Mouse (Mus musculus) Patski (cell line): ENCODE results near the gene Telo2. TPM values are rescaled to one million over a fixed set of nuclear protein-coding genes. Genes with fewer than 3 reads are reported as not detected.
A peak's percentile ranks its signal among the peaks of the same experiment; 100 is the strongest.
"Not testable (repeated sequence)": the region's sequence is repeated elsewhere in the genome, so short reads cannot be mapped to it uniquely, and the experiment has no call there.

Source experiments
- ATAC-seq: fragments of 100-300 bp; one replicate; pipeline ENCODE4 v1.8.0; 2021
- CTCF ChIA-PET: fragments of 350-600 bp; sonication (Branson Sonifier 250); formaldehyde crosslinking; loops from one replicate; lab custom pipeline; 2022; ENCODE audit warnings: inconsistent platforms; lab: Charles Lee
- POLR2A ChIA-PET: fragments of 350-600 bp; sonication (Branson Sonifier 250); formaldehyde crosslinking; loops from one replicate; lab custom pipeline; 2022; ENCODE audit warnings: antibody characterized with exemption, inconsistent platforms; lab: Charles Lee
- DNase-seq: peaks from one replicate; pipeline ENCODE4 v3.0.0-alpha.2; 2011; ENCODE audit warnings: low read depth, low spot score
- H3K27me3 ChIP-seq: fragments of 371-371 bp; one replicate; pipeline ENCODE4 v1.5.1; 2021
- CTCF ChIP-seq: fragments of 100-300 bp; IDR thresholded peaks from one replicate; pipeline ENCODE4 v1.5.1; 2021
- in situ Hi-C: fragments of 300-500 bp; cut with MboI; formaldehyde crosslinking; loops from 3 replicates; pipeline ENCODE4 v1.11.1; 2018; ENCODE audit warnings: low pct_unique_long_range_greater_than_20kb, mixed read lengths
- polyA plus RNA-seq: library from polyadenylated mRNA; unstranded; gene quantifications from one replicate; pipeline ENCODE4 v1.2.3, GENCODE M21; 2021

The Telo2 gene
- polyA plus RNA-seq, 1 experiment from 2014 or later, result 26.7 TPM

DNA sequence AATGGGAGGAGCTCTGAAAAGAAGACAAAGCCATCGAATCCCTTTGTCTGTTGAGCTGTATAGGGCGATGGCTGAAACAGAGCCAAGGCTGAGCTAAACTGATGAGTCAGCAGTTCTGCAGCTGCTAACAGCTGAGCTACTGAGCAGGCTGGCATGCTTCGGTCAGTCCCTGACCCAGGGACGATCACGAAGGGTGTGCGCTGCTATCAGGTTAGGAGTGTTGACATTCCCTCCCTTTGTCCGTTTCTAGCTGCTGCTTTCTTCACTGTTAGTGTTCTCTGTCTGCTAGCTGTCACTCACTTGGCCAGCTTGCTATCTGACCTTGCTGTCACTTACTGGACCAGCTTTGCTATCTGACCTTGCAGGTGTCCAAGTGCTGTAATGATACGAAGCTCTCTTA lies 11.3 kb upstream of the Telo2 start:
- CTCF ChIA-PET, result interaction anchor here (1.4 to 2.1 kb wide), 2 partner anchors 9 to 10 kb away, joined by 3 to 7 read pairs; no protein-coding TSS in a partner anchor
- ATAC-seq (no peak), DNase-seq (no peak)
- TF ChIP-seq CTCF, result no peak
- no peaks in the 10 kb centered on the region for H3K27me3 ChIP-seq
- in situ Hi-C loops, result no loop called here
- POLR2A ChIA-PET, result interaction anchor here (1.2 to 1.5 kb wide), 2 partner anchors 11 to 57 kb away, joined by 4 read pairs; partner anchors contain the start of genes BC003965 and Telo2

DNA sequence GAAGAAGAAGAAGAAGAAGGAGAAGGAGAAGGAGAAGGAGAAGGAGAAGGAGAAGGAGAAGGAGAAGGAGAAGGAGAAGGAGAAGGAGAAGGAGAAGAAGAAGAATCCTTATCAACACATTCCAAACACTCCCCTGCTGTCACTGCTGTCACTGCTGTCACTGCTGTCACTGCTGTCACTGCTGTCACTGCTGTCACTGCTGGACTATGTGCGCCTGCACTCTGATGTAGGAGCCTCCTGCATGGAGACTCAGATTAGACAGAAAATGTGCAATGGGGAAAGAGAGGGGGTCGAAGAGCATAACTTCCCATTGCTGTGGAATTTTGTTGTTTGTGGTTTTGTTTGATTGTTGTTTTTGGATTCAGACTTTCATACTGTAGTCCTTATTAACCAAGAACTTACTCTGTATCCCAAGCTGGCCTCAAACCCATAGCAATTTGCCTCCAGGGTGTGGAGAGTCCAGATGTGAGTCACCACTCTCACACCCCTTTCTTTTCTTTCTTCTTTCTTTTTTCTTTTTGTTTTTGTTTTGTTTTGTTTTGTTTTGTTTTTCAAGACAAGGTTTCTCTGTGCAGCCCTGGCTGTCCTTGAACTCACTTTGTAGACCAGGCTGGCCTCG lies 9.8 kb upstream of the Telo2 start:
- POLR2A ChIA-PET, DNase-seq, CTCF ChIA-PET, in situ Hi-C loops, ATAC-seq, H3K27me3 ChIP-seq: not testable (repeated sequence)

DNA sequence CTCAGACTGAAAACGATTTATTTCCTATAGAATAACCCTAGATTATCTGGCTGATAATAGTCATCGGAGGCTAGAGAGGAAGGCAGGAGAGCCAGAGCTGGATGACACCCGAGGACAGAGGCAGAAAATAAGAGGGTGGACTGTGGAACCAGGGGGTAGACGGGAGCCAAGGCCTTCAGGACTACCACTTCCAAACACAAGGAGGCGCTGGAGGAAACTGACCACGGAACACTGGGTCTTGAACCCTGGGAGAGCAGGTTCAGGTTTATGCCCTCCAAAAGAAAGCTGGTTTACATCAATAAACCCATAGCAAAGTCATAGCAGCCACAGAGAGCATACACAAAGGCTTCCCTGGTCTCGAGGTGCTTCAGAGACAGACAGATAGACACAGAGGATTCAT lies 8.2 kb upstream of the Telo2 start:
- ATAC-seq, result no peak
- peak; percentile 54 for TF ChIP-seq CTCF
- peaks cover 5% of the 10 kb centered on the region for H3K27me3 ChIP-seq
- DNase-seq, result no peak
- CTCF ChIA-PET, result no interaction called here
- in situ Hi-C loops, result no loop called here
- POLR2A ChIA-PET, result no interaction called here

DNA sequence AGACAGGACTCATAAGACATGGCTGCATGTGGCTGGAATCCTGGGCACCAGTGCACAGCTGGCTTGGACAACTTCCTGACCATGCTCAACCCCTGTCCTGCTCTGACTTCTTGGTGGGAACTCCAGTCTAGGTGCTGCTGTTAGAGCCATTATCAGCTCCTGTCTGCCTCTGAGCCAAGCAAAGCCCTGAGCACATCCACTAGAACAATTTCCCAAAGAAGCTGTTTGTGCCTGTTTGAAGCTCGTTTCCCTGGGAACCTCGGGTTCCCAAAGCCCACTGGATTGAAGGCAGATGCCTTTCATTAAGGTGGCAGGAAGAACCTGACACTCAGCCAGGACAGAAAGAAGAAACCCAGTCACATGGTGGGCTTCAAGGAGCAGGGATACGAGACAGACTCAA lies 4.6 kb upstream of the Telo2 start, which contains the start of gene Ptx4:
Gene Ptx4, plus strand, starts transcription at position 355 of the 400 bp plus-strand sequence.
- TF ChIP-seq CTCF, result no peak
- ChIA-PET CTCF (interaction anchor here (0.8 to 1.5 kb wide), 2 partner anchors 9 kb away, joined by 3 read pairs; no protein-coding TSS in a partner anchor), POLR2A (no interaction called here)
- no peak for DNase-seq
- no peak for ATAC-seq
- H3K27me3 ChIP-seq, result peaks cover 5% of the 10 kb centered on the region
- in situ Hi-C loops, result no loop called here

DNA sequence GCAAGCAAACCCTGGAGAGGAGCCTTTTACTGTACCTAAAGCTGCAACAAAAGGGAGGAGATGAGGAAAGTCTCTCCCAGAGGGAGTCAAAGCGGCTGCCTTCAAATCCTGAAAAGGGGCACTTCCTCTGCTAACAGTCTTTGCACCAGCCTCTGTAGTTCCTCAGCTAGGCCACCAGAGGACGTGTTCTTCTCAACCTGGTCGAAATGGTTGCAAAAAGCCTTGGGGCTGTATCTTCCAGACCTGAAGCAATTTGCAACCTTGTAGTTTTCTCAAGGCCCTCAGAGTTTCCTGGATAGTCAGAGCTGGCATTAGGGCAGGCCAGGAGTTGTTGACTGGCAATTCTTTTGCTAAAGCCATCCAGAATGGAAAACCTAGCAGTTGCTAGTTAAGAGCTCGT lies 1.5 kb upstream of the Telo2 start:
- CTCF ChIA-PET, result interaction anchor here (1.2 to 2.2 kb wide), 7 partner anchors 10 to 172 kb away, joined by 3 to 7 read pairs (median 5); no protein-coding TSS in a partner anchor
- ATAC-seq (no peak), DNase-seq (no peak)
- peak; percentile 88 for TF ChIP-seq CTCF
- peaks cover 5% of the 10 kb centered on the region for H3K27me3 ChIP-seq
- in situ Hi-C loops, result loop anchor here (5.0 kb wide), 1 partner anchor 155 kb away; the partner anchor contains the start of gene Ube2i
- POLR2A ChIA-PET, result interaction anchor here (0.6 to 1.4 kb wide), 2 partner anchors 10 to 17 kb away, joined by 3 to 4 read pairs; no protein-coding TSS in a partner anchor

DNA sequence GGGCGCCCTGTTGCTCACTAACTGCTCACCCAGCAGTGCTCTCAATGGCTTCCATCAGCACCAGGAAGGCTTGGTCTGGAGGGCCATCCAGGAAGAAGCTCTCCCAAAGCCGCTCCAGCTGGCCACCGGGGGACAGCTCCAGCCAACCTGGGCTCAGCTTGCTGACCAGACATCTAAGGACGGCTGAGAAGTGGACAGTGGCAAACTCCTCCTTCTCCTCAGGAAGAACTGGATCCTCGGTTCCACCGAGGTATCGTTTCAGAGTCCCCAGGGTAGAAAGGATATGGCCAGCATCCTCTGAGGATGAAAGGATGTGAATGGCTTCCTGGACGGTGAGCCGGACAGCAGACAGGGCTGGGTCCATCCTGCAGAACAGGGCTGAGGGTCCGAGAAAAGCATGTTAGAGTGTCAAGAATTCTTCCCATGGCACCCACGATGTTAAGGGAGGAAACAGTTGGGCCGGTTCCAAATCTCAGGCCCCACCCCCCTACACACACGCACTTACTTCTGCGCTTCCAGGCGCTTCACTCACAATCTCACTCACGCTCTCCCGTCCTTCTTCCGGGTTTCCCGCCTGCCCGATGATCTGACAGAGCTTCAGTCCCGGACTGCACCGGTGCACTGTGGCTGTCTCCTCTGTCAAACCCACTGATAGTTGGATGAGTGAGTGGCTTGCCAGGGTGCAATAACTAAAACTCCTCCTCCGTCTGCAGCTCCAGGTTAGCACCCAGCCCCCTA lies 690 bp downstream of the Telo2 start:
- DNase-seq (no peak), ATAC-seq (peak; percentile 42)
- TF ChIP-seq CTCF, result no peak
- in situ Hi-C loops, result loop anchor here (5.0 kb wide), 1 partner anchor 157 kb away; the partner anchor contains the start of gene Ube2i
- ChIA-PET POLR2A (no interaction called here), CTCF (no interaction called here)
- no peaks in the 10 kb centered on the region for H3K27me3 ChIP-seq

DNA sequence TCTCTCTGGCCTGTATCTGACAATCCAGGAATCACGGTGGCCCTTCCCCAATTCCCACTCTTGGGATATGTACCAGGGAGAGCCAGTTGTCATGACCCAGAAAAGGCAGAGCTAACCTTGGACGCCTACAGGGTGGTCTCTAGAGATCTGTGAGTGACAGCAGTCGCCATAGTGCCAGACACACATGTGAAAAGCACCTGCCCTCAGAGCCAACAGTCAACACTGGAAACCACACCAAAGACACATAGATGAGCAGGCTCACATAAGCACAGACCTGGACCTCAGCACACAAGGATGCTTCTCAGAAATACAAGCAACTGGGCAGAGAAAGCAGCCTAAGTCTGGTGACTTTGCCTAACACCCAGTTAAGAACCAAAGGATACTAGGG lies 3.4 kb downstream of the Telo2 start:
- in situ Hi-C loops, result no loop called here
- ATAC-seq (no peak), DNase-seq (no peak)
- ChIA-PET CTCF (interaction anchor here (1.3 to 1.4 kb wide), 2 partner anchors 8 to 10 kb away, joined by 3 read pairs; no protein-coding TSS in a partner anchor), POLR2A (no interaction called here)
- TF ChIP-seq CTCF, result no peak
- no peaks in the 10 kb centered on the region for H3K27me3 ChIP-seq

DNA sequence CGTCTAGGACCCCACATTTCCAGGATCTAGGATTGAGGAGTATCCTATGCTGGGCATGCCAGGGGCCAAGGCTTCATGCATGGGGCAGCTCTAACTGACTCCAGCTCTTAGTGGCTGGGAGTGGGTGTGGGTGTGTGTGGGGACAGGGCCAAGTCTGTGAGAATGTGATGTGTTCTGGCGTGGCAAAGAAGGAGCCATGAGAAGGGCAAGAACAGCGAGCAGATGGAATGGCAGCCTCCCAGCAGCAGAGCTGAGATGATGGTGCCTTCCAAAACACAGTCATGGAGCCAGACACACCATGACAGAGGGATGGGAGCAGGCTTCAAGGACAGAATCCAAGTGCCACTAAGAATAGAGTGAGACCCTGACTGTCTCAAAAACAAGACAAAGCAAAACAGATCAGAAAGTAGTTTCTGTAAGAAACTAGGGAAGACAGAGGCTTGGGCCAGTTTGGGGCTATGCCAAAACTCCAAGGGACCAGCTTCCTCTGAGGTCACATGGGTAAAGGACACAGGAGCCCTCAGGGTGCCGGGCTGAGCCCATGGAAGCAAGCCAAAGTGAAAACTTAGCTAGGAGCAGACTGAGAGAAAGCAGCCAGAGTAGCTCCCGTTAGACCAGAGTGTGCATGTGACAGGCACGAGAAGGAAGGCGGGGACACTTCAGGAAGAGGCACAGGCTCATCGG lies 3.9 kb downstream of the Telo2 start:
- DNase-seq (no peak), ATAC-seq (no peak)
- in situ Hi-C loops, result no loop called here
- ChIA-PET POLR2A (no interaction called here), CTCF (interaction anchor here (1.3 to 1.4 kb wide), 2 partner anchors 8 to 10 kb away, joined by 3 read pairs; no protein-coding TSS in a partner anchor)
- no peaks in the 10 kb centered on the region for H3K27me3 ChIP-seq
- TF ChIP-seq CTCF, result no peak

DNA sequence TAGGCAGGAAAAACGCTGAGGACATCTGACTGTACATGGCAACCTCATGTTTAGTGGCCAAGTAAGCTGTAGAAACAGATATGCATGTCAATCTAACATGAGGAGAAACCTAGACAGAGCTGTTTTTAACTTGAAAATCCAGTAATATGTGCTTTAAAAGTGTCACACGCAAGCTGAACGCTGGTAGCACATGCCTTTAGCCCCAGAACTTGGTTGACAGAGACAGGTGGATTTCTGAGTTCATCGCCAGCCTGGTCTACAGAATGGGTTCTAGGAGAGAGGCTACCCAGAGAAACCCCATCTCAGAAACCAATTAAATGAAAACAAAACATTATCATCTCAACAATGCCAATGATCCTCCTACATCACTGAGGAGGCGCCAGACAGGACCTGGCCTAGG lies 4.5 kb downstream of the Telo2 start:
- in situ Hi-C loops, result no loop called here
- ChIA-PET CTCF (interaction anchor here (1.3 kb wide), 1 partner anchor 9 kb away, joined by 3 read pairs; no protein-coding TSS in a partner anchor), POLR2A (no interaction called here)
- TF ChIP-seq CTCF, result no peak
- DNase-seq, result no peak
- no peak for ATAC-seq
- H3K27me3 ChIP-seq, result no peaks in the 10 kb centered on the region

DNA sequence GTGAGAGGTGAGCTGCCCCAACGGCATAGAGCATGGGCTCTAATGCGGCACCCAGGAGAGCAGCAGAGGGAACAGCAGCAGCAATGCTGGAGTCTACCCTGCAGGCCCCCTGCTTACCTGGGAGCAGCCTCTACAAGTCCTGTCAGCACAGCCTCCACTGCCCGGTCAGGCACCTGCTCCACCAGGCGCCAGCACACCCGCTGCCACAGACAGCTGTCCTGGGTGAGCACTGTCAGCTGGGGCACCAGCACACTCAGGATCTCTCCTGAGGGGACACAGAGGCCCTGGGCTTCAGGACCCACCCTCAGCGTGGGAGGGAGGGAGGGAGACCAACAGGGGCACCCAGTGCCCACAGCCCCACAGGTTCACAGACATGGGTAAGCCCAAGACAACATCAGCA lies 5.2 kb downstream of the Telo2 start:
- ATAC-seq (no peak), DNase-seq (no peak)
- TF ChIP-seq CTCF, result no peak
- in situ Hi-C loops, result no loop called here
- POLR2A ChIA-PET, result interaction anchor here (0.6 kb wide), 1 partner anchor 1435 kb away, joined by 3 read pairs; no protein-coding TSS in a partner anchor
- H3K27me3 ChIP-seq, result no peaks in the 10 kb centered on the region
- CTCF ChIA-PET, result no interaction called here
